Mouse (Mus musculus) ES-Bruce4 (cell line): ENCODE data around the gene Myo1b.

Experiments used
- CTCF ChIP-seq: IDR thresholded peaks from one replicate; pipeline ENCODE4 v1.8.1; 2011; ENCODE audit warnings: low read depth, low read length
- EP300 ChIP-seq: IDR thresholded peaks from 2 replicates; pipeline ENCODE4 v1.6.1; 2011; ENCODE audit warnings: low read depth, low read length; ENCODE audit not compliant: insufficient read depth

GRCm38 (mm10) chr1:51913071-51913814, 2.6 kb downstream of the Myo1b start:
- no peak for TF ChIP-seq CTCF
- TF ChIP-seq EP300: no peak
